Mouse (Mus musculus) stomach, postnatal 0 days (tissue): ENCODE data around the gene Olfr462.

Source experiments
- CTCF ChIP-seq: IDR thresholded peaks from 2 replicates; pipeline ENCODE4 v1.5.1; 2016; ENCODE audit warnings: antibody characterized with exemption, low read depth, mild to moderate bottlenecking, moderate library complexity
- EP300 ChIP-seq: optimal IDR thresholded peaks from 2 replicates; pipeline ENCODE3; 2016; ENCODE audit warnings: antibody characterized with exemption

GRCm38 (mm10) chr11:87897287-87897686 is 5.2 kb upstream of the Olfr462 start, which contains the start of gene Olfr463:
- TF ChIP-seq CTCF (no peak), EP300 (no peak)
